Mouse (Mus musculus) heart, embryonic 14.5 days (tissue): ENCODE results near the gene G430095P16Rik. TPM values are rescaled to one million over a fixed set of nuclear protein-coding genes. Genes with fewer than 3 reads are reported as not detected.

Experiments
- ATAC-seq: fragments of 200-750 bp; cut with Nextera tagmentation; 2 replicates; pipeline ENCODE4 v1.8.0; 2017; ENCODE audit warnings: low read depth, moderate TSS enrichment; ENCODE audit not compliant: insufficient number of reproducible peaks, insufficient read depth, low FRiP score
- H3K27ac ChIP-seq, 2 experiments: fragments of 200-500 bp in 1 of 2; fragments of 300-500 bp in 1 of 2; sonication (generic) in 1 of 2; replicated peaks in 1 of 2; 2 replicates each; pipeline ENCODE4 v1.5.1; 2012 to 2014; ENCODE audit warnings: low read depth in 2 of 2, low read length in 2 of 2, control low read depth in 1 of 2, mild to moderate bottlenecking in 1 of 2, mixed read lengths in 1 of 2; ENCODE audit not compliant: control insufficient read depth in 1 of 2, insufficient read depth in 1 of 2
- H3K27me3 ChIP-seq: fragments of 300-500 bp; sonication (generic); 2 replicates; pipeline ENCODE4 v1.6.1; 2014; ENCODE audit warnings: mild to moderate bottlenecking, low read length, control low read depth; ENCODE audit not compliant: control insufficient read depth, insufficient read depth
- H3K36me3 ChIP-seq: fragments of 300-500 bp; sonication (generic); 2 replicates; pipeline ENCODE4 v1.6.1; 2014; ENCODE audit warnings: mild to moderate bottlenecking, control low read depth, low read length, mixed read lengths; ENCODE audit not compliant: control insufficient read depth, insufficient read depth
- H3K4me1 ChIP-seq, 2 experiments: fragments of 200-500 bp in 1 of 2; fragments of 300-500 bp in 1 of 2; sonication (generic) in 1 of 2; 2 replicates each; pipeline ENCODE4 v1.6.1; 2012 to 2014; ENCODE audit warnings: low read length in 2 of 2, control low read depth in 1 of 2, mixed read lengths in 1 of 2; ENCODE audit not compliant: control insufficient read depth in 2 of 2, insufficient read depth in 2 of 2
- H3K4me2 ChIP-seq: fragments of 300-500 bp; sonication (generic); 2 replicates; pipeline ENCODE4 v1.6.1; 2014; ENCODE audit warnings: mild to moderate bottlenecking, low read length
- H3K4me3 ChIP-seq, 2 experiments: fragments of 200-500 bp in 1 of 2; fragments of 300-500 bp in 1 of 2; sonication (generic) in 1 of 2; 2 replicates each; pipeline ENCODE4 v1.5.1; 2012 to 2014; ENCODE audit warnings: low read length in 2 of 2, mild to moderate bottlenecking in 2 of 2, control low read depth in 1 of 2, low read depth in 1 of 2, moderate library complexity in 1 of 2; ENCODE audit not compliant: control insufficient read depth in 1 of 2, insufficient read depth in 1 of 2
- H3K9ac ChIP-seq: fragments of 300-500 bp; sonication (generic); 2 replicates; pipeline ENCODE4 v1.6.1; 2014; ENCODE audit warnings: mild to moderate bottlenecking, low read length
- H3K9me3 ChIP-seq: fragments of 300-500 bp; sonication (generic); 2 replicates; pipeline ENCODE4 v1.6.1; 2016; ENCODE audit warnings: low read length, control low read depth; ENCODE audit not compliant: control insufficient read depth
- WGBS: fragments of 180-500 bp; shearing (Covaris S2); extraction: QIAGEN DNeasy Blood & Tissue Kit; methylation state at CpG from one replicate; pipeline ENCODE4 v1.1.7; 2014; 5-methylcytosine and 5-hydroxymethylcytosine counted together
- polyA plus RNA-seq: library from polyadenylated mRNA; unstranded; fragments of >200 nt; fragmentation: Nextera tagmentation; extraction: Ambion mirVana; gene quantifications from 2 replicates; pipeline ENCODE4 v1.2.1, GENCODE M21; 2014

The G430095P16Rik gene
- polyA plus RNA-seq, 1 experiment from 2014 or later = 5.9 TPM

DNA sequence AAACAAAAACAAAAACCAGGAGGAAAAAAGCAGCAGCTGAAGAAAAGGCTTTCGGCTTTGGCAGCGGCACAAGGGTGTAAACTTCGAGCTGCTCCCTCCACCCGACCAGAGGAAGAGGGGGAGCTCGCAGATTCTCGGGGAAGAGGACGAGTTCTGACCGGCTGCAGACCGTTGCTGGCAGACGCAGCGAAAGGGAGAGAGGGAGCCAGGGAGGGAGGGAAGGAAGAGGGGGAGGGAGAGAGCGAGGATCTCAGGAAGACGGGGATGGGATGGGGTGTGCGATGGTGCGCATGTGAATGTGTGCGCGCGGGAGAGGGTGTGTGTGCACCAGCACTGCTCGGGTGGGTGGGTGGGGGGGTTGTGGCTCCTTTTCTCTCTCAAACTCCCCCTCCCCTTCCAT, 51.0 kb downstream of the G430095P16Rik start:
- peak; percentile 71 for ATAC-seq
- peak overlapping the region; percentile 64 for H3K4me2 ChIP-seq
- under 1% methylated on average over 18 of the region's 19 CpGs for WGBS
- H3K27ac ChIP-seq = peak overlapping the region in 1 of 2 experiments; percentile 69; a peak in 2 of 4 replicates
- H3K4me1 ChIP-seq = peaks cover 16 to 37% of the 10 kb centered on the region in 2 experiments; a peak in 3 of 4 replicates
- H3K36me3 ChIP-seq = 0 out of 2 replicates have a peak, but pooled peaks cover 7% of the 10 kb centered on the region
- peak overlapping the region; percentile 28 to 40 for H3K4me3 ChIP-seq
- H3K9me3 ChIP-seq = no peaks in the 10 kb centered on the region
- peaks cover 69% of the 10 kb centered on the region for H3K27me3 ChIP-seq
- peak overlapping the region; percentile 57 for H3K9ac ChIP-seq

GRCm38 (mm10) chr8:84774473-84774911, 51.7 kb downstream of the G430095P16Rik start:
- no peaks in the 10 kb centered on the region for H3K9me3 ChIP-seq
- peak overlapping the region in 1 of 2 experiments; percentile 40; a peak in 1 of 4 replicates for H3K4me3 ChIP-seq
- H3K27me3 ChIP-seq = peaks cover 75% of the 10 kb centered on the region
- H3K36me3 ChIP-seq = 0 out of 2 replicates have a peak, but pooled peaks cover under 1% of the 10 kb centered on the region
- peaks cover 17 to 39% of the 10 kb centered on the region in 2 experiments; a peak in 3 of 4 replicates for H3K4me1 ChIP-seq
- no peak for ATAC-seq
- peak overlapping the region; percentile 64 for H3K4me2 ChIP-seq
- H3K27ac ChIP-seq = peak overlapping the region; percentile 41 to 69; a peak in 3 of 4 replicates
- no peak overlapping the region for H3K9ac ChIP-seq
- 8% methylated on average over 10 of the region's 10 CpGs for WGBS

- H3K4me1 ChIP-seq = peaks cover 20 to 44% of the 10 kb centered on the region in 2 experiments; a peak in 3 of 4 replicates
- no peaks in the 10 kb centered on the region for H3K36me3 ChIP-seq
- peak overlapping the region; percentile 52; the same call in 1 of the 2 replicates for H3K9ac ChIP-seq
- WGBS = 15% methylated on average over 13 of the region's 13 CpGs
- no peak for ATAC-seq
- H3K9me3 ChIP-seq = no peaks in the 10 kb centered on the region
- H3K27ac ChIP-seq = peak overlapping the region; percentile 69 to 81
- peak overlapping the region in 1 of 2 experiments; percentile 3; a peak in 1 of 4 replicates for H3K4me3 ChIP-seq
- H3K4me2 ChIP-seq = peak overlapping the region; percentile 64
- peaks cover 80% of the 10 kb centered on the region for H3K27me3 ChIP-seq
Observed at GRCm38 (mm10) chr8:84775105-84775591, 52.3 kb downstream of the G430095P16Rik start.

- Histone ChIP-seq H3K27me3 (peaks cover 85% of the 10 kb centered on the region), H3K4me2 (peak overlapping the region; percentile 64), H3K36me3 (no peaks in the 10 kb centered on the region), H3K9me3 (no peaks in the 10 kb centered on the region), H3K27ac (peak overlapping the region; percentile 69 to 81), H3K4me3 (peak overlapping the region in 1 of 2 experiments; percentile 3; a peak in 1 of 4 replicates), H3K4me1 (peaks cover 20 to 43% of the 10 kb centered on the region in 2 experiments; a peak in 3 of 4 replicates), H3K9ac (peak overlapping the region; percentile 52; the same call in 1 of the 2 replicates)
- WGBS = 17% methylated on average over 7 of the region's 7 CpGs
- no peak for ATAC-seq
Observed at GRCm38 (mm10) chr8:84775621-84776113, 52.9 kb downstream of the G430095P16Rik start.

Other genes starting within 250 kb of the G430095P16Rik start
- 36.4 and 43.8 TPM in 2 replicates for gene Ier2, start 60.2 kb upstream of the G430095P16Rik start, polyA plus RNA-seq
- gene Trmt1, start 36.7 kb upstream of the G430095P16Rik start, polyA plus RNA-seq = 46.1 and 50.0 TPM in 2 replicates
- 15.1 and 17.4 TPM in 2 replicates for gene Nacc1, start 35.1 kb upstream of the G430095P16Rik start, polyA plus RNA-seq
- gene Lyl1, start 21.6 kb upstream of the G430095P16Rik start, polyA plus RNA-seq = 12.1 and 13.7 TPM in 2 replicates
- 16.3 and 16.8 TPM in 2 replicates for gene Nfix, start 77.3 kb downstream of the G430095P16Rik start, polyA plus RNA-seq
- gene Dand5, start 99.8 kb downstream of the G430095P16Rik start, polyA plus RNA-seq = 5.9 and 6.6 TPM in 2 replicates
- gene Gadd45gip1, start 108.5 kb downstream of the G430095P16Rik start, polyA plus RNA-seq = 49.9 and 53.0 TPM in 2 replicates
- gene Rad23a, start 117.7 kb downstream of the G430095P16Rik start, polyA plus RNA-seq = 122 and 125 TPM in 2 replicates
- 500 and 527 TPM in 2 replicates for gene Calr, start 123.9 kb downstream of the G430095P16Rik start, polyA plus RNA-seq
- gene Farsa, start 134.0 kb downstream of the G430095P16Rik start, polyA plus RNA-seq = 47.6 and 50.7 TPM in 2 replicates
- gene Syce2, start 149.1 kb downstream of the G430095P16Rik start, polyA plus RNA-seq = 23.7 and 25.2 TPM in 2 replicates
- 34.0 and 38.6 TPM in 2 replicates for gene Gcdh, start 170.9 kb downstream of the G430095P16Rik start, polyA plus RNA-seq
- gene Klf1, start 178.9 kb downstream of the G430095P16Rik start, polyA plus RNA-seq = 1.8 and 2.5 TPM in 2 replicates
- gene Dnase2a, start 185.6 kb downstream of the G430095P16Rik start, polyA plus RNA-seq = 4.5 and 5.5 TPM in 2 replicates
- gene Mast1, start 214.4 kb downstream of the G430095P16Rik start, polyA plus RNA-seq = 0.08 and 0.23 TPM in 2 replicates
- gene Rtbdn, start 224.0 kb downstream of the G430095P16Rik start, polyA plus RNA-seq = 0.12 TPM in 1 of 2 replicates, not detected in the other
- not detected in 2 replicates for gene Gm49661, start 246.4 kb downstream of the G430095P16Rik start, polyA plus RNA-seq
- gene Prdx2, start 246.6 kb downstream of the G430095P16Rik start, polyA plus RNA-seq = 792 and 804 TPM in 2 replicates
- 71.8 and 80.8 TPM in 2 replicates for gene Rnaseh2a, start 246.8 kb downstream of the G430095P16Rik start, polyA plus RNA-seq